Mouse (Mus musculus) frontal cortex, adult 2 months (tissue): Measurements from ENCODE around the gene Atp1a2. TPM values are rescaled to one million over a fixed set of nuclear protein-coding genes. Genes with fewer than 3 reads are reported as not detected.

ENCODE experiments used
- DNase-seq, 2 experiments: peaks; one replicate each; pipeline ENCODE4 v3.0.0; 2022; ENCODE audit warnings: low spot score in 1 of 2; ENCODE audit errors: extremely low spot score in 1 of 2
- polyA plus RNA-seq: library from polyadenylated mRNA; depleted of rRNA; stranded (reverse); fragments of >200 nt; gene quantifications from 2 replicates; pipeline ENCODE4 v1.2.3, GENCODE M21; 2012

Gene Atp1a2
- polyA plus RNA-seq, 1 experiment: 562 TPM

DNA sequence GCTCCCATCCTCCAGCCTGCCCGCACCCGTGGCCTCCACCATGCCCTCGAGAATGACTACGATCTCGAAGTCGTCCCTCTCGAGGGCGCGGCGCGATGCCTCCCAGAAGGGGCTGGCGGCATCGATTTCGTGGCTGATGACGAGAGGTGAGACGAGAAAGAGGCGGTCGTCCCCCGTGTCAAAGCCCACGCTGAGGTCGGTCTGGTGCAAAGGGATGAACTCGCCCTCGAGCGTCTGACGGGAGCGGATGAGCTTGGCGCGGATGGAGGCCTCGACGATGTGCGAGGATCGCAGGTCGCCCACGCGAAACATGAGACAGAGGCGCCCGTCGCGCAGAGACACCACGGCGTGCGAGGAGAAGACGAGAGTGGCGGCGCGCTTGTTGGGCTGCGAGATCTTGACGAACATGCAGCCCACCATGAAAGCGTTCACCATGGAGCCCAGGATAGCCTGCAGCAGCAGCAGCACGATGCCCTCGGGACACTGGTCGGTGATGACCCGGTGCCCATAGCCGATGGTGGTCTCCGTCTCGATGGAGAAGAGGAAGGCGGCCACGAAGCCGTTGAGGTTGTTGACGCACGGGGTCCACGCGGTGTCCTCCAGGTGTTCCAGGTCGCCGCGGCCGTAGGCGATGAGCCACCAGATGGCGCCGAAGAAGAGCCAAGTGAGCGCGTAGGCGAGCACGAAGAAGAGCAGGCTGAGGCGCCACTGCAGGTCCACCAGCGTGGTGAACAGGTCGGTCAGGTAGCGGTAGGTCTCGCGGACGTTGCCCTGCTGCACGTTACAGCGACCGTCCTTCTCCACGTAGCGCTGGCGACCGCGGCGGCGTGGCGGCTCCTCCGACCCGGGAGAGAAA lies 28.0 kb upstream of the Atp1a2 start:
- DNase-seq: peak in 1 of 2 experiments; percentile 76

DNA sequence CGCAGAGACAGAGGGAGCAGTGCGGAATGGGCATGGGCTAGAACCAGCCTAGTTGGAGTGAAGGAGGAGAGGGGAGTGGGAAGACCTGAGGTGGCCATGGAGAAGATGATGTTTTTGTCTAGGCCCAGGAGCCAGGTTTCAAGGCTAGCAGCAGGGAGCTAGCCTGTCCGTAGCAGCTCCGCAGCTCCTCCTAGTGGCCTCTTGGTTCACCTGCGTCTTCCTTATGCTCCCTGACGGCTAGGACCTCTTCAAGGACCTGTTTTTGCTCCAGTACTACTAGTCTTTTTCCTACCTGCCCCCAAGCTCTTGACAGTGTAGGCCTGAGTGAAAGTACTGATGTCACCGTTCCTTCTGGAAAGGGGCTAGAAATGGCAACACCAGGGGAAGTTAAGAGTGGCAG lies 26.9 kb upstream of the Atp1a2 start:
- peak in 1 of 2 experiments; percentile 88 for DNase-seq

DNA sequence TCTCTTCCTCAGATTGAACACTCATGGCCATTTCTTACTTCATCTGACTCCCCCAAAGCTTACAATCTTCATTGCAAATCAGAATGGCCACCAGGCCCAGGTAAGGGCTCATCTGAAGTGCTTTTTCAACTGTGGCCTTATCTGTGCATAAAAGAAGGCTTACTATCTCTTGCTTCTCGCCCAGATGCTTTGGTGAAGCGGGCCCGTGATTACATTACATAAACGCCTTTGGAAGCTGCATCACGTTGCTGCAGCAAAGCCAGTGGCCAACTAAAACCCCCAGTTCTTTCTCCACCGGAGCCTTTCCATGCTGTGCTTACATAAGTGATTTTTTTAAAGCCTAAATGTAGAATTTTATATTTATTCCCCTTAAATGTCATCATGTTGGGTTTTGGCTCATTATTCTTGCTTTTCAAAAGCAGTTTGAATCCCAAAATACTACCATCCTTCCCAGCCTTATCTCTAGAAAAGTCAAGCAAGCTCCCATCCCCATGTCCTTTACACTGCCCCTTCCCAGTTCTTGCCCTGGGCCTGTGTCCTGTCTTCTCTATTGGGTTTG lies 26.0 kb upstream of the Atp1a2 start:
- peak; percentile 84 to 85 for DNase-seq

GRCm38 (mm10) chr1:172323298-172323697 lies 25.4 kb upstream of the Atp1a2 start:
- DNase-seq: no peak

- DNase-seq: peak in 1 of 2 experiments; percentile 13
Observed at GRCm38 (mm10) chr1:172322725-172323124, 24.9 kb upstream of the Atp1a2 start.

DNA sequence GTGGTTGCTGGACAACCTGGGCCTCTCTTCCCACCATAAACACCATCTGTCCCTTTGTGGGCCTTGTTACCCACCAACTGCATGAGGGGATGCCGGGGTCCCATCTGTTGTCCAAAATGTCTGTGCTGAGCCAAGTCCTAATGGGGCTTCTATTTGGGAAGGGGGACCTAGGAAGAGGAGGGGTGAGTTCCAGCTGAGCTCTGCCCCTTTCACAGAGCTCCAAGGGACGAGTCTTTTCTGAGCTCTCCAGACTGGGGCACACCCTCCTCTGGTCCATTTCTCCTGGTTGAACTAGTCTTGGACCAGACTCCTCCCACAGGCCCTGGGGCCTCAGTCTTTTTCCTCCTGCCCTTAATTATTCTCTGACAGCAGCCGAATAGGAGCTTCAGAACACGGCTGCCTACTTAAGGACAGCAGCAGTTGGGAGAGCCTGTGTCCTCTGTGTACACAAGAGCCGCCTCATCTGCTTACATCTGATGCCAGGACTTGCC lies 22.1 kb upstream of the Atp1a2 start:
- DNase-seq: peak in 1 of 2 experiments; percentile 63

DNA sequence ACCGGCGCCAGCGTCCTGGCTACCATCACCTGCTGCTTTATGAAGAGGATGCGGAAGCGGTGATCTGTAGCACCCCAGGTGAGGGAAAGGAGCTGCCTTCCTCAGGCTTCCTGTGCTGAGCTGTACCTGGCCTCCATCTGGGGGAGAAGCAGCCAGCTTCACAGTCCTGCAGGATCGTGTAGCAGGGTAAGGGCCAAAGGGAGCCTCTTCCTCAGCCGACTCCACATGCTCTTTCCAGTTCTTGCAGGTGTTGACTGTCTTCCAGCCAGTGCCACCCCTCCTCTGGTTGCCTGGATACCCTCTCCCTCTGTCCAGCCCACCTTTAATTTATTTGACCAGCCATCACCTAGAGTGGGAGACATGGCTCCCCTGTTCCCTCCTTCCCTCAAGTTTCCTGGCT lies 21.5 kb upstream of the Atp1a2 start:
- DNase-seq: peak in 1 of 2 experiments; percentile 43

- peak in 1 of 2 experiments; percentile 62 for DNase-seq
Observed at GRCm38 (mm10) chr1:172318424-172319035, 20.7 kb upstream of the Atp1a2 start.

DNA sequence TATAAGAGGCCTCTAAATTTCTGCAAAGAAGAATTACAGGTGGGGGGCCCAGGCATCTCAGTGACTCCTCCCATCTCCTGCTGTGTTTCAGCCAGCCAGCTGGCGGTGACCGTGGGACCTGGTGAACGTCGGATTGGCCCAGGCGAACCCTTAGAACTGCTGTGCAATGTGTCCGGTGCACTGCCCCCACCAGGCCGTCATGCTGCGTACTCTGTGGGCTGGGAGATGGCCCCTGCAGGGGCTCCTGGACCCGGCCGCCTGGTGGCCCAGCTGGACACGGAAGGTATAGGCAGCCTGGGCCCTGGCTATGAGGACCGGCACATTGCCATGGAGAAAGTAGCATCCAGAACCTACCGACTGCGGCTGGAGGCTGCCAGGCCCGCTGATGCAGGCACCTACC lies 20.1 kb upstream of the Atp1a2 start:
- DNase-seq: no peak

GRCm38 (mm10) chr1:172317431-172317830 lies 19.6 kb upstream of the Atp1a2 start:
- DNase-seq: no peak

DNA sequence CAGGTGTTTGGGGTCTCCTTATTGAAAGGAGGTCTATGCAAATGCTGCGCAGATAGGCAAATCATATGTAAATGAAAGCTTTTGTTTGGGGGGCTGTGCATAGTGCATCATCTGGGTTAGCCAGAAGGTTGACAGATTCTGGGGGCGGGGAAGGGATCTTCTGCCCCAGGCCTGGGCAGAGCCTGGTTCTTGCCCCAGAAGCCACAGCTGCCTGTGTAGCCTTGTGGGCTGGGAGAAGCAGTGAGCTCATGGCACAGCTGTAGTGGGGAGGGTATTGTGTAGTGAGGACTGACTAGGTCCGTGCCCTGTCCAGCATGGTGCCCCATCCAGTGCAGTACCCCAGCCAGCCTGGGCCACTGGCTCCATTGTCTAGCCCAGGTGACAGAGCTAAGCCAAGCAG lies 17.0 kb upstream of the Atp1a2 start:
- DNase-seq: no peak

GRCm38 (mm10) chr1:172313613-172314411 lies 15.9 kb upstream of the Atp1a2 start:
- DNase-seq: peak in 1 of 2 experiments; percentile 52

GRCm38 (mm10) chr1:172312768-172313561 lies 15.1 kb upstream of the Atp1a2 start:
- peak in 1 of 2 experiments; percentile 74 for DNase-seq

DNA sequence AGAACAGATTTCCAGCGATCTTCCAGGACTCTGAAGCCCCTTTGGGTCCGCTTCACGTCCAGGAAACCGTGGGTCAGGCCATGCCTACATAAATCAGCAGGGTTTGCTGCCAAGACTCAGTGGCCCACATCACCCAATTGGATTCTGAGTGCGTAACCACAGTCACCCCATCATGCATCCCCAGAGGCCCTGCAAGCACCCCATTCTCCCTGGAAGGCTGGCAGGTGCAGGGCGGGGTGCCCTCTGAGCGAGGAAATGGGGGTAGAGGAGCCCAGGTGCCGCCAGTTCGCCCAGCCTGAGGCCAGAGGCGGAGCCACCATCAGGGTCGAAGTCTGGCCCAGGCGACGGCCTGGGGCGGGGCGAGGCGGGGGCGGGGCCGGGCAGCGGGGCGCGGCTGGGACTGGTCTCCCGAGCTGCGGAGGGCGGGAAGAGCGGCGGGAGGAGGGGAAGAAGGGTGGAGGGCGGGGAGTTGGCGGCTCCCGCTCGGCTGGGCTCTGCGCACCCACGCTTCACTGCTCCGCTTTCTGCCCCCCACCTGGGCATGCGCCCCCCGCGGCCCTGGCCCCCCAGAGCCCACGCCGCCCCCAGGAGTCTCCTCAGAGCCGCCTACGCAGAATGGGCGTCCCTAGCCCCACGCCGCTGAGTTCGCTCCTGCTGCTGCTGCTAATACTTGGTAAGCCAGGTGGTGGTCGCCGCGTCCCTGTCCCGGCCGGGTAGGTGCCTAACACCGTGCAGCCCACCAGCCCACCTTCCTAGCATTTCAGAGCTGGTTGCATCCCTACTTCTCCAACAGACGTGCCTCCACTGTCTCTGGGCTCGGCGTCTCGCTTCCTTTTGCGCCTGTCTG lies 14.3 kb upstream of the Atp1a2 start:
- DNase-seq: peak in 1 of 2 experiments; percentile 71

- DNase-seq: peak in 1 of 2 experiments; percentile 81
Observed at GRCm38 (mm10) chr1:172311248-172311906, 13.5 kb upstream of the Atp1a2 start.

GRCm38 (mm10) chr1:172309699-172310398 lies 12.0 kb upstream of the Atp1a2 start:
- peak; percentile 89 to 97 for DNase-seq

- DNase-seq: no peak
Observed at GRCm38 (mm10) chr1:172308409-172308808, 10.5 kb upstream of the Atp1a2 start.

GRCm38 (mm10) chr1:172307936-172308335 lies 10.1 kb upstream of the Atp1a2 start:
- DNase-seq: no peak
